Comparison of ENCODE assay signal across 8 mouse cellular contexts in the genomic region with DNA sequence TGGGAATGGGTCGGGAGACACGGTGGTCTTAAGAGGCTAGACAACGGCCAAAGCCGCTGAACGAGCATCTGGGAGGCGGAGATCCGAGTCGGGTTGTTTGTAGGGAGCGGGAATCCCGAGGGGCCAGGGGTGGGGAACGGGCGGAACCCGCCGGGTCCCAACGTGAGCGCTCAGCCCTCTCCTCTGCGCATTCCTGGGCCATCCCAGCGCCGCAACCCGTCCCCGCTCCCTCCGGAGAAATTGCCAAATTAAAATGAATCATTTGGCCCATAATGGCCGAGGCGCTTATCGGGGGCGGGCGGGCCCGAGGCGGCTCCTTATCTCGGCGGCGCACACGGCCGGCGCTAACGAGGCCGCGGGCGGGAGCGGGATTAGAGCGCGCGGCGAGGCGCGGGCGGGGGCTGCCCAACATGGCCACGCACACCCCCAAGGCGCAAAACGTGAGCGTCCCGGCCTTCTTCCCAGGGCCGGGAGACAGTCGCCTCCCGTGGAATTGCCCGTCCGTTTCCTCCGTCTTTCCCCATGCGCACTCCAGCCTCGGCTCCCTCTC. TPM values are rescaled to one million over a fixed set of nuclear protein-coding genes. Genes with fewer than 3 reads are reported as not detected.
DNase-seq lines count a peak whose midpoint lies in the region; ATAC-seq and TF ChIP-seq lines count a peak whose summit lies in the region.

Gene Tal1 (plus strand): TSS at position 56 of the 550 bp plus-strand sequence.

- H3K4me1 ChIP-seq in cortical plate, adult 2 months (ENCODE audit: control insufficient read depth, insufficient read depth, low read length) = no peaks in the 10 kb centered on the region
- peaks cover 14% of the 10 kb centered on the region for H3K4me1 ChIP-seq in heart, embryonic 12.5 days (replicated peaks)
- H3K4me1 ChIP-seq in midbrain, embryonic 10.5 days = peaks cover 26% of the 10 kb centered on the region
- H3K4me1 ChIP-seq in testis, adult 2 months (ENCODE audit: control insufficient read depth, insufficient read depth, low read length) = peaks cover 15% of the 10 kb centered on the region

- H3K4me2 ChIP-seq in heart, embryonic 12.5 days = peak within 1 kb of the TSS; percentile 74

- peak within 1 kb of the TSS; percentile 74 for H3K9ac ChIP-seq in heart, embryonic 12.5 days

- peak within 1 kb of the TSS; percentile 19 for H3K27ac ChIP-seq in cortical plate, adult 2 months (ENCODE audit: insufficient read depth, low read length)
- H3K27ac ChIP-seq in heart, embryonic 12.5 days (ENCODE audit: poor library complexity, severe bottlenecking) = peak within 1 kb of the TSS; percentile 89
- H3K27ac ChIP-seq in midbrain, embryonic 10.5 days (replicated peaks) = peak within 1 kb of the TSS; percentile 82
- peak within 1 kb of the TSS; percentile 7 for H3K27ac ChIP-seq in testis, adult 2 months (ENCODE audit: control insufficient read depth, insufficient read depth, low read depth, low read length)

- no peak for TF ChIP-seq POLR2A in cortical plate, adult 2 months (IDR thresholded peaks at IDR 0.05; ENCODE audit: extremely low read depth, insufficient read depth, low read length)
- TF ChIP-seq POLR2A in testis, adult 2 months (IDR thresholded peaks at IDR 0.05; ENCODE audit: control insufficient read depth, low read depth, low read length) = no peak

- no peak for TF ChIP-seq CTCF in cortical plate, adult 2 months (IDR thresholded peaks at IDR 0.05; ENCODE audit: extremely low read depth, insufficient read depth, low read length)
- no peak for TF ChIP-seq CTCF in testis, adult 2 months (IDR thresholded peaks at IDR 0.05; ENCODE audit: control insufficient read depth, insufficient read depth, insufficient replicate concordance, low read depth, low read length)

- H3K27me3 ChIP-seq in heart, embryonic 12.5 days (replicated peaks) = peaks cover 67% of the 10 kb centered on the region
- H3K27me3 ChIP-seq in midbrain, embryonic 10.5 days (ENCODE audit: low read depth, poor library complexity, severe bottlenecking) = peaks cover 100% of the 10 kb centered on the region
- H3K27me3 ChIP-seq in testis, adult 2 months (ENCODE audit: control insufficient read depth, insufficient read depth, low read length) = peaks cover 8% of the 10 kb centered on the region

- DNase-seq in gastrocnemius, postnatal 10 days = peak; percentile 28
- no peak for DNase-seq in gastrocnemius, postnatal 25 days
- peak; percentile 71 for DNase-seq in kidney, postnatal 10 days
- DNase-seq in midbrain, embryonic 10.5 days (ENCODE audit: low spot score) = peak; percentile 76
- DNase-seq in ovary, postnatal 14 days (ENCODE audit: low spot score) = no peak

- ATAC-seq in heart, embryonic 12.5 days (ENCODE audit: insufficient number of reproducible peaks, low FRiP score) = peak; percentile 80

- H3K36me3 ChIP-seq in heart, embryonic 12.5 days = no peaks in the 10 kb centered on the region
- H3K36me3 ChIP-seq in midbrain, embryonic 10.5 days = no peaks in the 10 kb centered on the region
- no peaks in the 10 kb centered on the region for H3K36me3 ChIP-seq in testis, adult 2 months (ENCODE audit: control insufficient read depth, insufficient read depth, low read length)

- H3K9me3 ChIP-seq in heart, embryonic 12.5 days (replicated peaks) = no peaks in the 10 kb centered on the region
- no peaks in the 10 kb centered on the region for H3K9me3 ChIP-seq in midbrain, embryonic 10.5 days (replicated peaks)

- WGBS in heart, embryonic 12.5 days = under 1% methylated on average over 60 of the region's 60 CpGs
- under 1% methylated on average over 60 of the region's 60 CpGs for WGBS in midbrain, embryonic 10.5 days

- H3K4me3 ChIP-seq in cortical plate, adult 2 months (ENCODE audit: insufficient read depth, low read length) = peak within 1 kb of the TSS; percentile 30
- H3K4me3 ChIP-seq in heart, embryonic 12.5 days = peak within 1 kb of the TSS; percentile 57
- peak within 1 kb of the TSS; percentile 52 for H3K4me3 ChIP-seq in midbrain, embryonic 10.5 days
- H3K4me3 ChIP-seq in testis, adult 2 months (ENCODE audit: control insufficient read depth, low read depth, low read length) = peak within 1 kb of the TSS; percentile 57

RNA-seq across cellular contexts. Expression of gene Tal1, which starts in this region (rescaled TPM):
- 1 to 10 TPM; 2.0 to 3.7 TPM for total RNA-seq in gastrocnemius, postnatal 10 days (2021)
- total RNA-seq in gastrocnemius, postnatal 25 days (2021) = 1 to 10 TPM in 1 of 2 experiments, under 1 TPM in 1; 0.46 to 1.3 TPM
- 1.5 and 1.6 TPM in 2 replicates for polyA plus RNA-seq in cortical plate, adult 2 months (2012; rRNA removed)
- polyA plus RNA-seq in heart, embryonic 12.5 days (2016; fragmentation: Nextera tagmentation; extraction: Ambion mirVana) = 6.9 and 8.3 TPM in 2 replicates
- polyA plus RNA-seq in midbrain, embryonic 10.5 days (2016; fragmentation: Nextera tagmentation; extraction: Ambion mirVana) = 2.7 and 5.2 TPM in 2 replicates
- 0.90 and 1.3 TPM in 2 replicates for polyA plus RNA-seq in testis, adult 2 months (2012; rRNA removed)

Comparison
In these comparisons a context has a peak if more than half of its experiments do, and no peak if none do; other contexts are left out.
1. DNase-seq: peak in gastrocnemius, postnatal 10 days (single experiment), kidney, postnatal 10 days (single experiment) and midbrain, embryonic 10.5 days (single experiment); none in gastrocnemius, postnatal 25 days (single experiment) and ovary, postnatal 14 days (single experiment).
2. H3K27ac ChIP-seq: peak in every context shown above with its lines; median percentile 89 in heart, embryonic 12.5 days; 82 in midbrain, embryonic 10.5 days; 19 in cortical plate, adult 2 months; 7 in testis, adult 2 months.
3. Peak in every context shown above with its lines, with median percentiles within 50 percentile points of each other: H3K4me3 ChIP-seq.